Mouse (Mus musculus) stomach, postnatal 0 days (tissue): Measurements from ENCODE around the gene Ccdc33. TPM values are rescaled to one million over a fixed set of nuclear protein-coding genes. Genes with fewer than 3 reads are reported as not detected.

Source experiments
- ATAC-seq: fragments of 200-750 bp; cut with Nextera tagmentation; 2 replicates; pipeline ENCODE4 v1.8.0; 2017; ENCODE audit not compliant: low FRiP score, low TSS enrichment
- DNase-seq: peaks from one replicate; pipeline ENCODE4 v3.0.0-alpha.2; 2016; ENCODE audit warnings: low spot score
- H3K27ac ChIP-seq: fragments of 300-500 bp; sonication (generic); replicated peaks from 2 replicates; pipeline ENCODE4 v1.5.1; 2014; ENCODE audit warnings: mild to moderate bottlenecking, control low read depth
- H3K27me3 ChIP-seq: fragments of 300-500 bp; sonication (generic); 2 replicates; pipeline ENCODE4 v1.6.1; 2014; ENCODE audit warnings: low read length; ENCODE audit not compliant: control insufficient read depth, insufficient read depth
- H3K36me3 ChIP-seq: fragments of 300-500 bp; sonication (generic); 2 replicates; pipeline ENCODE4 v1.6.1; 2014; ENCODE audit warnings: low read length, mixed read lengths; ENCODE audit not compliant: control insufficient read depth, insufficient read depth
- H3K4me1 ChIP-seq: fragments of 300-500 bp; sonication (generic); replicated peaks from 2 replicates; pipeline ENCODE4 v1.6.1; 2014; ENCODE audit warnings: antibody characterized with exemption; ENCODE audit not compliant: control insufficient read depth, insufficient read depth
- H3K4me2 ChIP-seq: fragments of 300-500 bp; sonication (generic); replicated peaks from 2 replicates; pipeline ENCODE4 v1.6.1; 2014; ENCODE audit warnings: low read depth, mild to moderate bottlenecking, control low read depth, moderate library complexity
- H3K4me3 ChIP-seq: fragments of 300-500 bp; sonication (generic); 2 replicates; pipeline ENCODE4 v1.5.1; 2014; ENCODE audit warnings: low read depth, low read length, control low read depth
- H3K9ac ChIP-seq: fragments of 300-500 bp; sonication (generic); 2 replicates; pipeline ENCODE4 v1.6.1; 2014; ENCODE audit warnings: mild to moderate bottlenecking, low read length, control low read depth, mixed read lengths
- H3K9me3 ChIP-seq: fragments of 300-500 bp; sonication (generic); 2 replicates; pipeline ENCODE4 v1.6.1; 2016; ENCODE audit warnings: low read length; ENCODE audit not compliant: control insufficient read depth
- CTCF ChIP-seq: IDR thresholded peaks from 2 replicates; pipeline ENCODE4 v1.5.1; 2016; ENCODE audit warnings: antibody characterized with exemption, low read depth, mild to moderate bottlenecking, moderate library complexity
- EP300 ChIP-seq: optimal IDR thresholded peaks from 2 replicates; pipeline ENCODE3; 2016; ENCODE audit warnings: antibody characterized with exemption
- WGBS: fragments of 180-500 bp; shearing (Covaris S2); extraction: QIAGEN DNeasy Blood & Tissue Kit; methylation state at CpG from one replicate; pipeline ENCODE4 v1.1.7; 2014; 5-methylcytosine and 5-hydroxymethylcytosine counted together
- polyA plus RNA-seq: library from polyadenylated mRNA; unstranded; fragments of >200 nt; fragmentation: Nextera tagmentation; extraction: Ambion mirVana; gene quantifications from 2 replicates; pipeline ENCODE4 v1.2.1, GENCODE M21; 2015

Gene Ccdc33
- polyA plus RNA-seq, 1 experiment from 2014 or later, result not detected

GRCm38 (mm10) chr9:58086203-58086602 lies 32.4 kb downstream of the Ccdc33 start:
- Histone ChIP-seq H3K36me3 (no peaks in the 10 kb centered on the region), H3K4me1 (no peaks in the 10 kb centered on the region), H3K27ac (no peak overlapping the region), H3K9me3 (no peaks in the 10 kb centered on the region), H3K27me3 (no peaks in the 10 kb centered on the region), H3K9ac (no peak overlapping the region), H3K4me3 (no peak overlapping the region), H3K4me2 (no peak overlapping the region)
- ATAC-seq (no peak), DNase-seq (no peak)
- WGBS, result 40% methylated on average over 9 of the region's 9 CpGs
- TF ChIP-seq CTCF (no peak), EP300 (no peak)

- no peaks in the 10 kb centered on the region for H3K27me3 ChIP-seq
- no peaks in the 10 kb centered on the region for H3K4me1 ChIP-seq
- TF ChIP-seq EP300 (no peak), CTCF (no peak)
- no peak overlapping the region for H3K9ac ChIP-seq
- no peak overlapping the region for H3K4me2 ChIP-seq
- no peak for DNase-seq
- WGBS, result 25% methylated on average over 2 of the region's 2 CpGs
- ATAC-seq, result no peak
- H3K36me3 ChIP-seq, result no peaks in the 10 kb centered on the region
- H3K9me3 ChIP-seq, result no peaks in the 10 kb centered on the region
- H3K4me3 ChIP-seq, result no peak overlapping the region
- H3K27ac ChIP-seq, result no peak overlapping the region
Measured at GRCm38 (mm10) chr9:58085074-58085473, 33.5 kb downstream of the Ccdc33 start.

- 23% methylated on average over 8 of the region's 8 CpGs for WGBS
- no peaks in the 10 kb centered on the region for H3K4me1 ChIP-seq
- H3K4me2 ChIP-seq, result no peak overlapping the region
Measured at GRCm38 (mm10) chr9:58084586-58084985, 34.0 kb downstream of the Ccdc33 start.

DNA sequence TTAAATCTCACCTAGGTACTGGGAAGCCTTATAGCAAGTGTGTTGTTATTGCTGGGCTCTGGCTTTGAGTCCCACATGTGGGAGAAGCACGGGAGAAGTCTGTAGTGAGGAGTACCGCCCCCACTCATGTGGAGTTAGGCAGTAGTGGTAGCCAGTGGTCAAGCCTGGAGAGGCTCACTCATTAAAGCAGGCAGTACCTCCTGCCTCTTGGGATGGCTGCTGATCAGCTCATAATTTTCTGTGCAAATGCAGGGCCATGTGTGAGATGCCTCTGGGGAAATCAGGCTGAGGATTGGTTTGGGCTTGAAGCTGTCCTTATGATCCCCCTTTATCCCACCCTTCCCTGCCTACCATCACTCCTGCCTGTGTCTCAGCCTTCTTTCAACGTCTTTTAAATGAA lies 44.1 kb downstream of the Ccdc33 start:
- ATAC-seq, result no peak
- Histone ChIP-seq H3K4me1 (no peaks in the 10 kb centered on the region), H3K9me3 (no peaks in the 10 kb centered on the region), H3K27ac (no peak overlapping the region), H3K36me3 (no peaks in the 10 kb centered on the region), H3K4me2 (no peak overlapping the region), H3K4me3 (no peak overlapping the region), H3K9ac (no peak overlapping the region), H3K27me3 (no peaks in the 10 kb centered on the region)
- no peak for DNase-seq
- 48% methylated on average over 3 of the region's 3 CpGs for WGBS
- TF ChIP-seq EP300 (no peak), CTCF (no peak)

More at GRCm38 (mm10) chr9:58084586-58084985, 34.0 kb downstream of the Ccdc33 start:
- Histone ChIP-seq H3K4me3 (no peak overlapping the region), H3K36me3 (no peaks in the 10 kb centered on the region), H3K9me3 (no peaks in the 10 kb centered on the region), H3K9ac (no peak overlapping the region), H3K27ac (no peak overlapping the region), H3K27me3 (no peaks in the 10 kb centered on the region)
- DNase-seq (no peak), ATAC-seq (no peak)
- TF ChIP-seq EP300, result no peak
- no peak for TF ChIP-seq CTCF

- H3K27ac ChIP-seq, result no peak overlapping the region
- H3K4me2 ChIP-seq, result no peak overlapping the region
- no peak overlapping the region for H3K9ac ChIP-seq
- no peaks in the 10 kb centered on the region for H3K9me3 ChIP-seq
- TF ChIP-seq EP300, result no peak
- DNase-seq (no peak), ATAC-seq (no peak)
- H3K4me1 ChIP-seq, result no peaks in the 10 kb centered on the region
- H3K4me3 ChIP-seq, result no peak overlapping the region
- H3K27me3 ChIP-seq, result no peaks in the 10 kb centered on the region
- WGBS, result 85% methylated on average over 3 of the region's 3 CpGs
- no peaks in the 10 kb centered on the region for H3K36me3 ChIP-seq
Measured at GRCm38 (mm10) chr9:58067546-58067945, 51.1 kb downstream of the Ccdc33 start.

GRCm38 (mm10) chr9:58066731-58067095 lies 51.9 kb downstream of the Ccdc33 start:
- Histone ChIP-seq H3K27ac (no peak overlapping the region), H3K36me3 (no peaks in the 10 kb centered on the region), H3K4me1 (no peaks in the 10 kb centered on the region), H3K4me3 (no peak overlapping the region), H3K9me3 (no peaks in the 10 kb centered on the region), H3K9ac (no peak overlapping the region), H3K27me3 (no peaks in the 10 kb centered on the region), H3K4me2 (no peak overlapping the region)
- no peak for DNase-seq
- no peak for TF ChIP-seq CTCF
- no peak for TF ChIP-seq EP300
- WGBS, result 63% methylated on average over 6 of the region's 6 CpGs
- ATAC-seq, result no peak
